Comparison of ENCODE assay signal across 19 mouse cellular contexts in the genomic region with DNA sequence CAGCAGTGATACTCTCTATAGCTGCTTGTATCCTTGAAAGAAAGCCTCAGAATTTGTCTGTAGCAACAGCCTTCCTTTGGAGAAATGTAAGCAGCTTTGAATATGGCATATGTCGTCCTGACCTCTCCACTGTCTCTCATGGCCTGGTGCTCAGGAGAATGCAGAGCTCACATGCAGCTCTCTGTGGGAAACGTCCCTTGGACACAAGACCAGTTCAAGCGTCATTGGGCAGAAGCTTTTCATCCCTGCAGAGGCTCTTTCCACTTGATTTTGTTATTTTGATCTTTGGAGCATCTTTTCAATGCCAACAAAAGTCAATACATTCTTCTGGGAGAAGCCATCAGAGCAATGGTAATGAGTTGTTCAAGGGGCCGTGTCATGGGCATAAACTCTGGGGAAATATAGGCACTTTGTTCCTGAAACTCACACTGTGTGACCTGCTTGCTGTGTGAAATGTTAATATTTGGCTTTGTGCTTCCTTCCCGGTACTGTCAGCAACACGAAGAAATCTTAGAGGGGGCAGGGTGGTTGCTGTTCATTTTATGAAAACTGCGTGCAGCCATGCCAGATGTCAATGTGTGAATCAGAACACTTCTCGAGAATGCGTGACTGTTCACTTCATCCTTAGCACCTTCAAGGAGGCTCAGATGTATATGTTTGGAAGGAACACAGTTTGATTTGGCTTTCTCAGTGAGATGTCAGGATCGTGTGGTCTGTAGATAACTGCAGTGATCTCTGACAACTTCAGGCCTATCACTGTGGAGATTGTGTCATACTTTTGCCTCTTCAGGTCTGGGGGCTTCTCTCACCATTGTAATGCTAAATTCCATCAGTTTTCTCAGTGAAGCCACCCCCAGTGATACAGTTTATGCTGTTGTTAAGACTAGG.
DNase-seq lines count a peak whose midpoint lies in the region; ATAC-seq and TF ChIP-seq lines count a peak whose summit lies in the region.
"Had no signal": no experiment of that assay in that cellular context is flagged by ENCODE, and none has a peak within 500 bp of the region (broad histone marks: within the 10 kb centered on the region; RNA-seq: fewer than 3 reads in every experiment).

No protein-coding gene starts in this region.

- no peaks in the 10 kb centered on the region for H3K4me1 ChIP-seq in lung, postnatal 0 days (ENCODE audit: insufficient read depth, low read depth, low read length)
- 0 out of 2 replicates have a peak, but pooled peaks cover 4% of the 10 kb centered on the region for H3K4me1 ChIP-seq in midbrain, embryonic 14.5 days (ENCODE audit: control insufficient read depth, insufficient read depth, low read length)
- H3K4me1 ChIP-seq: limb, embryonic 15.5 days; neural tube, embryonic 13.5 days had no signal

- TF ChIP-seq CTCF in lung, postnatal 0 days (IDR thresholded peaks at IDR 0.05) = no peak

- no peaks in the 10 kb centered on the region for H3K36me3 ChIP-seq in lung, postnatal 0 days (ENCODE audit: insufficient read depth, low read length)
- H3K36me3 ChIP-seq in midbrain, embryonic 14.5 days (ENCODE audit: control insufficient read depth, insufficient read depth, low read length) = no peaks in the 10 kb centered on the region
- H3K36me3 ChIP-seq: limb, embryonic 15.5 days; neural tube, embryonic 13.5 days had no signal

- no peaks in the 10 kb centered on the region for H3K9me3 ChIP-seq in lung, postnatal 0 days (ENCODE audit: low read length)
- H3K9me3 ChIP-seq in midbrain, embryonic 14.5 days (ENCODE audit: control insufficient read depth, low read length) = no peaks in the 10 kb centered on the region
- H3K9me3 ChIP-seq: limb, embryonic 15.5 days; neural tube, embryonic 13.5 days had no signal

- H3K27me3 ChIP-seq in lung, postnatal 0 days (replicated peaks; ENCODE audit: insufficient read depth, low read length) = no peaks in the 10 kb centered on the region
- H3K27me3 ChIP-seq in midbrain, embryonic 14.5 days (ENCODE audit: control insufficient read depth, insufficient read depth, low read length) = no peaks in the 10 kb centered on the region
- H3K27me3 ChIP-seq: limb, embryonic 15.5 days; neural tube, embryonic 13.5 days had no signal

- H3K4me3 ChIP-seq in lung, postnatal 0 days (ENCODE audit: low read depth, low read length) = no peak overlapping the region
- no peak overlapping the region for H3K4me3 ChIP-seq in midbrain, embryonic 14.5 days (replicated peaks; ENCODE audit: low read depth, low read length)
- H3K4me3 ChIP-seq: erythroblast, embryonic 14.5 days; limb, embryonic 15.5 days; neural tube, embryonic 13.5 days had no signal

- H3K4me2 ChIP-seq in lung, postnatal 0 days (replicated peaks; ENCODE audit: low read depth, low read length) = no peak overlapping the region
- H3K4me2 ChIP-seq in midbrain, embryonic 14.5 days (ENCODE audit: low read length) = no peak overlapping the region
- H3K4me2 ChIP-seq: limb, embryonic 15.5 days; neural tube, embryonic 13.5 days had no signal

- H3K9ac ChIP-seq in lung, postnatal 0 days (replicated peaks; ENCODE audit: low read depth) = no peak overlapping the region
- H3K9ac ChIP-seq in midbrain, embryonic 14.5 days (replicated peaks; ENCODE audit: low read length) = no peak overlapping the region
- H3K9ac ChIP-seq: limb, embryonic 15.5 days; liver, postnatal 0 days; neural tube, embryonic 13.5 days had no signal

- 0 out of 2 replicates have a peak, but pooled peaks have one; percentile 13 for TF ChIP-seq EP300 in lung, postnatal 0 days (IDR thresholded peaks at IDR 0.05)

- WGBS in lung, postnatal 0 days = 51% methylated on average over 10 of the region's 10 CpGs
- 32% methylated on average over 10 of the region's 10 CpGs for WGBS in midbrain, embryonic 14.5 days

- no peak for ATAC-seq in lung, postnatal 0 days
- ATAC-seq in midbrain, embryonic 14.5 days (ENCODE audit: low FRiP score, low TSS enrichment) = no peak
- ATAC-seq: intestine, postnatal 0 days; liver, postnatal 0 days had no signal

- H3K27ac ChIP-seq in lung, postnatal 0 days (ENCODE audit: low read length) = no peak overlapping the region
- no peak overlapping the region for H3K27ac ChIP-seq in midbrain, embryonic 14.5 days (replicated peaks; ENCODE audit: low read depth, low read length)
- H3K27ac ChIP-seq: limb, embryonic 15.5 days; neural tube, embryonic 13.5 days had no signal

- DNase-seq in heart, adult 11 months = peak; percentile 57
- DNase-seq in heart, adult 8-10 months (ENCODE audit: low spot score) = no peak
- peak; percentile 5 for DNase-seq in embryo, embryonic 9.5 days (ENCODE audit: extremely low spot score)
- DNase-seq in lung, postnatal 0 days (ENCODE audit: low spot score) = no peak
- DNase-seq in midbrain, embryonic 14.5 days = peak; percentile 35
- DNase-seq in left cerebral cortex, adult 8-10 months (ENCODE audit: low spot score in 2 of 2) = no peak
- DNase-seq in left cerebral cortex, adult 9 months (ENCODE audit: low spot score in 2 of 2) = no peak
- DNase-seq in adrenal gland, postnatal 36 days = no peak
- DNase-seq: cerebellum, adult 11-12 months; heart, adult 18-20 months; kidney, postnatal 14 days; liver, postnatal 0 days; retina, postnatal 1 day; spleen, adult 18-20 months; thymus, postnatal 25 days had no signal

Comparison
In these comparisons a context has a peak if more than half of its experiments do, and no peak if none do; other contexts are left out.
1. DNase-seq: peak in heart, adult 11 months (single experiment), embryo, embryonic 9.5 days (single experiment) and midbrain, embryonic 14.5 days (single experiment); none in heart, adult 8-10 months (single experiment), lung, postnatal 0 days (single experiment), left cerebral cortex, adult 8-10 months (0 of 2), left cerebral cortex, adult 9 months (0 of 2) and adrenal gland, postnatal 36 days (0 of 2).